Mouse (Mus musculus) heart, adult 2 months (tissue): Measurements from ENCODE around the gene Unc5c. TPM values are rescaled to one million over a fixed set of nuclear protein-coding genes. Genes with fewer than 3 reads are reported as not detected.
A peak's percentile ranks its signal among the peaks of the same experiment; 100 is the strongest.

Experiments used
- DNase-seq, 2 experiments: peaks; one replicate each; pipeline ENCODE4 v3.0.0; 2021
- H3K27ac ChIP-seq: fragments of 200-600 bp; 2 replicates; pipeline ENCODE4 v1.8.1; 2022
- H3K27me3 ChIP-seq: fragments of 200-500 bp; 2 replicates; pipeline ENCODE4 v1.6.1; 2012; ENCODE audit warnings: mild to moderate bottlenecking, low read length, inconsistent platforms, mixed read lengths; ENCODE audit not compliant: control insufficient read depth, insufficient read depth
- H3K36me3 ChIP-seq: fragments of 200-500 bp; 2 replicates; pipeline ENCODE4 v1.6.1; 2012; ENCODE audit warnings: low read length, inconsistent platforms; ENCODE audit not compliant: control insufficient read depth, insufficient read depth
- H3K4me1 ChIP-seq: fragments of 200-500 bp; 2 replicates; pipeline ENCODE4 v1.6.1; 2011; ENCODE audit warnings: low read length; ENCODE audit not compliant: control insufficient read depth, insufficient read depth
- H3K4me3 ChIP-seq: fragments of 200-600 bp; 2 replicates; pipeline ENCODE4 v1.8.1; 2022
- H3K79me2 ChIP-seq: fragments of 200-500 bp; replicated peaks from 2 replicates; pipeline ENCODE4 v1.6.1; 2012; ENCODE audit warnings: mild to moderate bottlenecking, inconsistent platforms, low read length, moderate library complexity, mixed read lengths; ENCODE audit not compliant: control insufficient read depth, insufficient read depth
- H3K9ac ChIP-seq: fragments of 200-500 bp; 2 replicates; pipeline ENCODE4 v1.6.1; 2012; ENCODE audit warnings: low read depth, mild to moderate bottlenecking, control low read depth, inconsistent platforms, low read length, mixed read lengths
- CTCF ChIP-seq: fragments of 200-600 bp; IDR thresholded peaks from 2 replicates; pipeline ENCODE4 v1.8.1; 2022; ENCODE audit warnings: antibody characterized with exemption, mild to moderate bottlenecking, moderate library complexity
- EP300 ChIP-seq: fragments of 200-500 bp; IDR thresholded peaks from 2 replicates; pipeline ENCODE4 v1.6.1; 2011; ENCODE audit warnings: low read depth, low read length, control low read depth; ENCODE audit not compliant: insufficient read depth
- POLR2A ChIP-seq: fragments of 200-500 bp; IDR thresholded peaks from 2 replicates; pipeline ENCODE4 v1.6.1; 2011; ENCODE audit warnings: mild to moderate bottlenecking, low read depth, low read length, control low read depth; ENCODE audit not compliant: insufficient read depth
- WGBS: fragments of 180-500 bp; shearing (Covaris S2); methylation state at CpG from one replicate; pipeline ENCODE4 v1.1.7; 2018; 5-methylcytosine and 5-hydroxymethylcytosine counted together
- intact Hi-C: fragments of 180-260 bp; cut with DNase I; formaldehyde crosslinking; loops from one replicate; pipeline ENCODE4 v1.15.1; 2025
- polyA plus RNA-seq: library from polyadenylated mRNA; depleted of rRNA; stranded (reverse); fragments of >200 nt; gene quantifications from 2 replicates; pipeline ENCODE4 v1.2.3, GENCODE M21; 2012
- total RNA-seq, 2 experiments: library from RNA; stranded (reverse); gene quantifications; 2 replicates each; pipeline ENCODE4 v1.2.3; 2021

Gene Unc5c
- total and polyA plus RNA-seq, 3 experiments = 0.25 to 0.32 (median 0.26) TPM

GRCm38 (mm10) chr3:141857123-141857522 lies 392.1 kb downstream of the Unc5c start:
- DNase-seq = no peak
- intact Hi-C loops = no loop called here
- Histone ChIP-seq H3K9ac (no peak overlapping the region), H3K4me3 (no peak overlapping the region), H3K27me3 (no peaks in the 10 kb centered on the region), H3K79me2 (no peaks in the 10 kb centered on the region), H3K27ac (no peak overlapping the region), H3K4me1 (no peaks in the 10 kb centered on the region), H3K36me3 (no peaks in the 10 kb centered on the region)
- 64% methylated on average over 8 of the region's 8 CpGs for WGBS
- TF ChIP-seq POLR2A (no peak), CTCF (no peak), EP300 (no peak)

- peak; percentile 4 to 16 for DNase-seq
- H3K79me2 ChIP-seq = no peaks in the 10 kb centered on the region
- H3K9ac ChIP-seq = no peak overlapping the region
- intact Hi-C loops = loop anchor here (2.0 to 5.0 kb wide), 2 partner anchors 412 to 614 kb away; no protein-coding TSS in a partner anchor
- no peak overlapping the region for H3K27ac ChIP-seq
- no peaks in the 10 kb centered on the region for H3K27me3 ChIP-seq
- TF ChIP-seq CTCF (peak; percentile 73), POLR2A (no peak), EP300 (no peak)
- no peak overlapping the region for H3K4me3 ChIP-seq
- H3K36me3 ChIP-seq = no peaks in the 10 kb centered on the region
- WGBS = 14% methylated on average over 13 of the region's 13 CpGs
- no peaks in the 10 kb centered on the region for H3K4me1 ChIP-seq
These were observed 397.9 kb downstream of the Unc5c start for GRCm38 (mm10) chr3:141862816-141863461.

- H3K4me1 ChIP-seq = no peaks in the 10 kb centered on the region
These were observed 406.8 kb downstream of the Unc5c start for GRCm38 (mm10) chr3:141871805-141872204.

GRCm38 (mm10) chr3:141872337-141873042 lies 407.5 kb downstream of the Unc5c start:
- Histone ChIP-seq H3K9ac (no peak overlapping the region), H3K27ac (no peak overlapping the region), H3K4me3 (no peak overlapping the region), H3K79me2 (no peaks in the 10 kb centered on the region), H3K4me1 (no peaks in the 10 kb centered on the region), H3K36me3 (no peaks in the 10 kb centered on the region), H3K27me3 (no peaks in the 10 kb centered on the region)
- WGBS = 84% methylated on average over 10 of the region's 10 CpGs
- TF ChIP-seq CTCF (no peak), POLR2A (no peak), EP300 (no peak)
- intact Hi-C loops = no loop called here
- no peak for DNase-seq

More at GRCm38 (mm10) chr3:141871805-141872204, 406.8 kb downstream of the Unc5c start:
- intact Hi-C loops = no loop called here
- H3K9ac ChIP-seq = no peak overlapping the region
- TF ChIP-seq POLR2A (no peak), CTCF (no peak), EP300 (no peak)
- H3K4me3 ChIP-seq = no peak overlapping the region
- DNase-seq = no peak
- 71% methylated on average over 3 of the region's 3 CpGs for WGBS
- no peak overlapping the region for H3K27ac ChIP-seq
- H3K36me3 ChIP-seq = no peaks in the 10 kb centered on the region
- H3K79me2 ChIP-seq = no peaks in the 10 kb centered on the region
- H3K27me3 ChIP-seq = no peaks in the 10 kb centered on the region

- TF ChIP-seq CTCF = no peak
- TF ChIP-seq POLR2A = no peak
- no peak for TF ChIP-seq EP300
- intact Hi-C loops = no loop called here
- Histone ChIP-seq H3K79me2 (no peaks in the 10 kb centered on the region), H3K27ac (no peak overlapping the region), H3K36me3 (no peaks in the 10 kb centered on the region), H3K9ac (no peak overlapping the region), H3K4me1 (no peaks in the 10 kb centered on the region), H3K4me3 (no peak overlapping the region), H3K27me3 (no peaks in the 10 kb centered on the region)
- DNase-seq = no peak
- WGBS = 52% methylated on average over 2 of the region's 2 CpGs
These were observed 417.5 kb downstream of the Unc5c start for GRCm38 (mm10) chr3:141882496-141882895.

- WGBS = 94% methylated on average over 5 of the region's 5 CpGs
- no peaks in the 10 kb centered on the region for H3K36me3 ChIP-seq
- intact Hi-C loops = no loop called here
These were observed 419.2 kb downstream of the Unc5c start for GRCm38 (mm10) chr3:141884190-141884589.

More at GRCm38 (mm10) chr3:141884190-141884589, 419.2 kb downstream of the Unc5c start:
- Histone ChIP-seq H3K79me2 (no peaks in the 10 kb centered on the region), H3K27ac (no peak overlapping the region), H3K9ac (no peak overlapping the region), H3K27me3 (no peaks in the 10 kb centered on the region), H3K4me3 (no peak overlapping the region), H3K4me1 (no peaks in the 10 kb centered on the region)
- no peak for TF ChIP-seq POLR2A
- no peak for TF ChIP-seq EP300
- TF ChIP-seq CTCF = no peak
- no peak for DNase-seq
